Mouse (Mus musculus): ENCODE results near the gene Man1a.

DNA sequence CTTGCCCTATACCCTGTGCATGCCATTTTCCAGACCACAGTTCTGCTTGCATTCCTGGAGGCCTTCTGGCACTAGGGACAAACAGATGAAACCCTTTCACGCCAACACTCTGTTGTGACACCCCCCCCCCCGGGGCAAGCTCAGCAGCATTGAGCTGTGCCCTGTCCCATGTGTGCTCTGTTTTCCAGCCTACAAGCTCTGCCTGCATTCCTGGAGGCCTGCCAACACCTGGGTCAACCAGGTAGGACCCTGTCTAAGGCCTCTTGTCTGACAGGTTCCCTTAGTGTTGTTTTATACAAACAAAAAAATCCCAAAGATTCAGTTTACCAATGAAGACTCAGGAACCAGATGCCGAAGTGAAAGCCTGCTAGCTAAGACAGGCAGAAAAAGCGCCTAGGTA lies 27.3 kb upstream of the Man1a start:
- TF ChIP-seq POLR2A (IDR thresholded peaks at IDR 0.05; ENCODE audit: insufficient read depth, low read depth, low read length) (no peak), CTCF (IDR thresholded peaks at IDR 0.05) (no peak), EP300 (IDR thresholded peaks at IDR 0.05; ENCODE audit: insufficient read depth, low read depth, low read length) (no peak)

Measured in heart, adult 2 months (tissue).